Mouse (Mus musculus) heart, postnatal 0 days (tissue): ENCODE data around the gene Dnttip1. TPM values are rescaled to one million over a fixed set of nuclear protein-coding genes. Genes with fewer than 3 reads are reported as not detected.

Experiments used
- ATAC-seq: fragments of 200-750 bp; cut with Nextera tagmentation; 2 replicates; pipeline ENCODE4 v1.8.0; 2017; ENCODE audit warnings: low read depth, moderate number of reproducible peaks, moderate library complexity; ENCODE audit not compliant: insufficient read depth
- DNase-seq: peaks from one replicate; pipeline ENCODE4 v3.0.0-alpha.2; 2016; ENCODE audit warnings: low spot score
- H3K27ac ChIP-seq: fragments of 300-500 bp; sonication (generic); 2 replicates; pipeline ENCODE4 v1.5.1; 2014; ENCODE audit warnings: low read depth, mild to moderate bottlenecking
- H3K27me3 ChIP-seq: fragments of 300-500 bp; sonication (generic); 2 replicates; pipeline ENCODE4 v1.6.1; 2014; ENCODE audit warnings: low read length, mixed read lengths; ENCODE audit not compliant: control insufficient read depth, insufficient read depth
- H3K36me3 ChIP-seq: fragments of 300-500 bp; sonication (generic); replicated peaks from 2 replicates; pipeline ENCODE4 v1.6.1; 2014; ENCODE audit warnings: low read length, mixed read lengths; ENCODE audit not compliant: control insufficient read depth, insufficient read depth
- H3K4me1 ChIP-seq: fragments of 300-500 bp; sonication (generic); 2 replicates; pipeline ENCODE4 v1.6.1; 2014; ENCODE audit warnings: antibody characterized with exemption; ENCODE audit not compliant: control insufficient read depth, insufficient read depth
- H3K4me2 ChIP-seq: fragments of 300-500 bp; sonication (generic); 2 replicates; pipeline ENCODE4 v1.6.1; 2014; ENCODE audit warnings: low read depth, mild to moderate bottlenecking, low read length, moderate library complexity
- H3K4me3 ChIP-seq: fragments of 300-500 bp; sonication (generic); 2 replicates; pipeline ENCODE4 v1.5.1; 2014; ENCODE audit warnings: low read depth, low read length
- H3K9ac ChIP-seq: fragments of 300-500 bp; sonication (generic); replicated peaks from 2 replicates; pipeline ENCODE4 v1.6.1; 2014; ENCODE audit warnings: low read depth, low read length, mixed read lengths
- H3K9me3 ChIP-seq: fragments of 300-500 bp; sonication (generic); replicated peaks from 2 replicates; pipeline ENCODE4 v1.6.1; 2016; ENCODE audit warnings: low read length; ENCODE audit not compliant: control insufficient read depth
- CTCF ChIP-seq: IDR thresholded peaks from 2 replicates; pipeline ENCODE4 v1.5.1; 2016; ENCODE audit warnings: antibody characterized with exemption, control low read depth, low read depth
- EP300 ChIP-seq: IDR thresholded peaks from 2 replicates; pipeline ENCODE4 v1.6.1; 2016; ENCODE audit warnings: antibody characterized with exemption, low read depth
- WGBS: fragments of 180-500 bp; shearing (Covaris S2); extraction: QIAGEN DNeasy Blood & Tissue Kit; methylation state at CpG from one replicate; pipeline ENCODE4 v1.1.7; 2014; 5-methylcytosine and 5-hydroxymethylcytosine counted together
- polyA plus RNA-seq: library from polyadenylated mRNA; unstranded; fragments of >200 nt; fragmentation: Nextera tagmentation; extraction: Ambion mirVana; gene quantifications from 2 replicates; pipeline ENCODE4 v1.2.1, GENCODE M21; 2015
- total RNA-seq: library from RNA; depleted of rRNA; stranded (reverse); fragments of >200 nt; gene quantifications from 2 replicates; pipeline ENCODE4 v1.2.3, GENCODE M21; 2014; ENCODE audit warnings: low replicate concordance

Gene Dnttip1
- total and polyA plus RNA-seq, 2 experiments from 2014 or later, result 8.9 to 42.8 TPM

DNA sequence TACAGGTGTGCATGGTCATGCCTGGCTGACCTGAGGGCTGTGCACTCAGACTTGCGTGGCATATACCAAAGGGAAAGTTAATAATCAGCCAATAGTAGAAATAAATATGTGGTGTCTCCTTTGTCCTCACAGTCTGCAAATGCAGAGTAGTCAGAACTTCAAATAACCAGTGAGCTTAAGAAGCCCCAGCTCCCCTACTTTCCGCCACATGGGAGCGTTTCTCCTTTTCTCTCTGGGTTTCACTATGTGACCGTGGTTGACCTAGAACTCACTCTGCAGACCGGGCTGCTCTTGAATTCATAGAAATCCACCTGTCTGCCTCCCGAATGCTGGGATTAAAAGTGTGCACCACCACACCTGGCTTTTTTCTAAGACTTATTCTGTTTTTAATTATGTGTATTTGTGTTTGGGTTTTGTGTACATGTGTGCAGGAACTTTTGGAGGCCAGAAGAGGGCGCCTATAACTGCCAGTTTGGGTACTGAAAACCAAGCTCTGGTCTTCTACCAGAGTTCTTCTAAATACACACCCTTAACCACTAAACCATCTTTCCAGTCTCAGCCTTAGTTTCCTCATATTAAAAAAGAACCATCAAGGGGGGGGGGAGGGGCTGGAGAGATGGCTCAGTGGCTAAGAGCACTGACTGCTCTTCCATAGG lies 38.3 kb downstream of the Dnttip1 start:
- peaks cover 8% of the 10 kb centered on the region; the same call in 1 of the 2 replicates for H3K36me3 ChIP-seq
- no peak for DNase-seq
- no peak overlapping the region for H3K4me2 ChIP-seq
- no peak for ATAC-seq
- H3K4me1 ChIP-seq, result peaks cover 20% of the 10 kb centered on the region
- H3K9me3 ChIP-seq, result no peaks in the 10 kb centered on the region
- no peak overlapping the region for H3K9ac ChIP-seq
- no peak overlapping the region for H3K27ac ChIP-seq
- H3K4me3 ChIP-seq, result no peak overlapping the region
- 77% methylated on average over 7 of the region's 7 CpGs for WGBS
- no peaks in the 10 kb centered on the region for H3K27me3 ChIP-seq
- peak; percentile 21; the same call in 1 of the 2 replicates for TF ChIP-seq CTCF
- TF ChIP-seq EP300, result no peak

DNA sequence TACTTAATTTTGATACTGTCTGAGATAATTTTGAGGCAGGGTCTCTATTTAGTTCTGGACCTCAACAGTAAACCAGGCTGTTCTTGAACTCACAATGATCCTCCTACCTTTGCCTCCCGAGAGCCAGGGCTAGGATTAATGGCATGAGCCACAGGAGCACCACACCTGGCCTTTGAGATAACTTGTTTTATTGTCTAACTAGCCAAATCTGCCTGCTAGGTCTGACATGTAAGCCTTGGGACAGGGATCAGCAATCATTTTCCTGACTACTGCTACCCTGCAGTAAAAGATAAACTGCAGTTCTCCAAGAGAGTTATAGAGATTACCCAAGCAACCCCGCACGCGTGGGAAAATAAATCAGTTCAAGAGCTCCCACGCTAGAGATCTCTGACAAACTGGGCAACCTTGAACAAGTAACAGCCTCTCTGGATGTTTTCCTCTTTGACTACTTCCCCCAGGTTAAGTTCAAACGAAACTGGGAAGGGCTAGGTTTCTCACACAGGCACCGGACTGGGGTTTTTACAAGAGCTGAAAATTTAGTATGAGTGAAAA lies 39.2 kb downstream of the Dnttip1 start:
- peak overlapping the region; percentile 77 for H3K9ac ChIP-seq
- DNase-seq, result no peak
- peak overlapping the region; percentile 76 for H3K4me3 ChIP-seq
- H3K4me2 ChIP-seq, result peak overlapping the region; percentile 86
- WGBS, result 6% methylated on average over 7 of the region's 7 CpGs
- H3K9me3 ChIP-seq, result no peaks in the 10 kb centered on the region
- peaks cover 20% of the 10 kb centered on the region for H3K4me1 ChIP-seq
- H3K36me3 ChIP-seq, result peaks cover 9% of the 10 kb centered on the region; the same call in 1 of the 2 replicates
- ATAC-seq, result no peak
- H3K27ac ChIP-seq, result peak overlapping the region; percentile 89
- H3K27me3 ChIP-seq, result no peaks in the 10 kb centered on the region
- TF ChIP-seq EP300 (no peak), CTCF (no peak)

DNA sequence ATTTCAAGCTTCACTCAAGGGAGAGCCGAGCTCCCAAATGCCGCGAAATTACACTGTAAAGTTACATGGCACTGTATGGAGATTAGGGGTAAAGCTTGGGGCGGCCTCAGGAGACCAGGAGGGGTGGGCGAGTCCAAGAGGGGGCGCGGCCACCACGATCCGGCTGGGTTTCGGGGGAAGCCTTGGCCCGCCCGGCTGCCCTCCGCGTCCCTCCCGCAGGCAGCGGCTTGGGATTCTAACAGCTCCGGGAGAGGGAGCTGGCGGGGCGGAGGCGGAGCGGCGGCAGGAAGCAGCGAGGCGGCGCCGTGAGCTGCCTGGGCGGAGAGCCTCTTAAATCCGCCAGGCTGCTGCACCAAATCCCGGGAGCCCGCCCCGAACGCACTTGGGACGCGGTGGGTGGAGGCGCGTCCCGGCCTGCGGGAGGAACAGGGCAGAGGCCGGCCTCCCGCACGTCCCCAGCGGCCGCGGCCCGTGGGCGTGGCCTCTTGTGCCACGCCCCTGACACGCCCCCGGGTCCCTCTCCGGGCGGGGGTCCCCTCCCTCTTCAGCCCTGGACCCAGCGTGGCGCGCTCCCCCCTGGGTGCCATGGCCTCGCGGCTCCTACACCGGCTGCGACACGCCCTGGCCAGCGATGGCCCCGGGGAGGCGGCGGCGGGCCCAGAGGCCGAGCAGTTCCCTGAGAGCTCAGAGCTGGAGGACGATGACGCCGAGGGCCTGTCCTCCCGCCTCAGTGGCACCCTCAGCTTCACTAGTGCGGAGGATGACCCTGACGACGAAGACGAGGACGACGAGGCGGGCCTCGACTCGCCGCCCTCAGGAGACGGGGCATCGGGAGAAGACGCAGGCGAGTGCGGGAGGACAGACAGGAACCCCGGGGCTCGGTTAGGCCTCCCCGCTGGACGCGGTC lies 40.0 kb downstream of the Dnttip1 start, which contains the start of gene Snx21:
Gene Snx21 (plus strand): TSS at position 343 of the 907 bp plus-strand sequence.
- H3K4me1 ChIP-seq, result peaks cover 20% of the 10 kb centered on the region
- no peak for TF ChIP-seq EP300
- TF ChIP-seq CTCF, result peak; percentile 46

DNA sequence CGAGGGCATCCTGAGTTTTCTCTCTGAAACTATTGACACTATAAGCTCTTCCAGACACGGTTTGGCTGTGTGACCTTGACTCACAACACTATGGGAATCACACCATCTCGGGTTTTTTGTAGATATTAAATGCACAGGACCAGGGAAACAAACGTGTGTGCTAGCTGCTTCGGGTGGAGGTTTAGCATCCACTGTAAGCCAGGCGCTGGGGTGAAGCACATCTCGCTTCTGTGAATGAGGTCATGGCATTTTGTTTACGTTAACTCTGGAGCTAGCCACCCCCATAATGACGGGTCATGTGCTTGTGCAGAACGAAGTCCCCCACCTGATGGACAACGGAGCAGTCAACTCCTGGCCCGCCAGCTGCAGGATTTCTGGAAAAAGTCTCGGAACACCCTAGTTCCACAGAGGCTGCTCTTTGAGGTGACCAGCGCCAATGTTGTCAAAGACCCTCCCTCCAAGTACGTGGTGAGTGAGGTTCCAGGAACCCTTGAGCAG lies 40.7 kb downstream of the Dnttip1 start:
- ATAC-seq (peak; percentile 12; the same call in 1 of the 2 replicates), DNase-seq (peak; percentile 43)
- no peaks in the 10 kb centered on the region for H3K9me3 ChIP-seq
- H3K4me2 ChIP-seq, result peak overlapping the region; percentile 86
- H3K9ac ChIP-seq, result peak overlapping the region; percentile 77
- H3K4me1 ChIP-seq, result peaks cover 20% of the 10 kb centered on the region
- H3K27me3 ChIP-seq, result no peaks in the 10 kb centered on the region
- 4% methylated on average over 15 of the region's 15 CpGs for WGBS
- peak overlapping the region; percentile 76 for H3K4me3 ChIP-seq
- H3K27ac ChIP-seq, result peak overlapping the region; percentile 89
- no peak for TF ChIP-seq EP300
- TF ChIP-seq CTCF, result no peak
- peaks cover 21% of the 10 kb centered on the region for H3K36me3 ChIP-seq

More for the DNA sequence above, 40.0 kb downstream of the Dnttip1 start, which contains the start of gene Snx21:
- 1% methylated on average over 76 of the region's 89 CpGs for WGBS
- Histone ChIP-seq H3K4me3 (peak within 1 kb of the TSS; percentile 76), H3K27ac (peak within 1 kb of the TSS; percentile 89), H3K9me3 (no peaks in the 10 kb centered on the region), H3K4me2 (peak within 1 kb of the TSS; percentile 86), H3K36me3 (peaks cover 14% of the 10 kb centered on the region; the same call in 1 of the 2 replicates), H3K27me3 (no peaks in the 10 kb centered on the region), H3K9ac (peak within 1 kb of the TSS; percentile 77)
- DNase-seq, result peak; percentile 91
- ATAC-seq, result peak; percentile 94

DNA sequence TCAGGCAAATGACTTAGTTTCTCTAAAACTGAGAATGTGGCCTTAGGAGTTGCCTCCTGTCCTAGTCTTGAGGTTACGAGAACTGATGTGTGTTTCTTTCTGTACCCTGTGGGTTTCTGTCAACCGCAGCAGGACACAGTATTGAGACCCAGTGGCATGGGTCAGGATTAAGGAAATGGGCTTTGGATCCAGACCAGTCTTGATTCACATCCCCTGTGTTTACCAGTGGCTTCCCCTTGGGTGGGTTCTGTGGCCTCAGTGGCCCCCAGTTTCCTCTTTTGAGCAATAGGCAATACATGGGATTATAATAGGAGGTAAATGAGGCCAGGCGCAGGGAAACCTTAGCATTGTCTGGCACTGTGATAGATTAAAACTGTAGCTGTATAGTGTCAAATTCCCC lies 41.2 kb downstream of the Dnttip1 start:
- H3K9ac ChIP-seq, result peak overlapping the region; percentile 77
- TF ChIP-seq CTCF (no peak), EP300 (no peak)
- WGBS, result 68% methylated on average over 3 of the region's 3 CpGs

More for the DNA sequence above, 41.2 kb downstream of the Dnttip1 start:
- peak overlapping the region; percentile 89 for H3K27ac ChIP-seq
- peaks cover 20% of the 10 kb centered on the region for H3K4me1 ChIP-seq
- H3K27me3 ChIP-seq, result no peaks in the 10 kb centered on the region
- H3K36me3 ChIP-seq, result peaks cover 27% of the 10 kb centered on the region
- H3K9me3 ChIP-seq, result no peaks in the 10 kb centered on the region
- no peak for ATAC-seq
- DNase-seq, result no peak
- peak overlapping the region; percentile 76 for H3K4me3 ChIP-seq
- H3K4me2 ChIP-seq, result peak overlapping the region; percentile 86
